Comparison of ENCODE assay signal across 10 mouse cellular contexts in the genomic region with DNA sequence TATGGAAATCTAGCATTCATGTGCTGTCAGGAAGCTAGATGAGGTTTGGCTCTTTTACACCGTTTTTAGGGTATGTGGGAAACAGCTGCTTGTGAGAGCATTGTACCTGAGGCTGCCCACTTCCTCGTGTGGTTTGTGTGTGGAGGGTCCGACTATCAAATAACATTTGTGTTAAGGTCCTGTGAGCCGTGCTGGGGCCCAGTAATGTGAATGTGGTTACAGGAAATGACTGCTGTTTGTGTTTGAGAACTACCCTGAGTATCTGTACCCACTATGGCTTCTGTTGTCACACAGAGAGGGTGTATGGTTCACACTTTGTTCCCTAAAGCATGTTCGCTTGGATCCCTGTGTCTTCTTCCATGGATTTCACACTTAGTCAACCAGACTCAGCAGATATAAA. TPM values are rescaled to one million over a fixed set of nuclear protein-coding genes. Genes with fewer than 3 reads are reported as not detected.
DNase-seq lines count a peak whose midpoint lies in the region; ATAC-seq and TF ChIP-seq lines count a peak whose summit lies in the region.
"Had no signal": no experiment of that assay in that cellular context is flagged by ENCODE, and none has a peak within 500 bp of the region (broad histone marks: within the 10 kb centered on the region; RNA-seq: fewer than 3 reads in every experiment).

No protein-coding gene starts in this region.

- peaks cover 3% of the 10 kb centered on the region; the same call in 1 of the 2 replicates for H3K36me3 ChIP-seq in heart, adult 2 months (ENCODE audit: control insufficient read depth, insufficient read depth, low read length)
- no peaks in the 10 kb centered on the region for H3K36me3 ChIP-seq in stomach, embryonic 16.5 days (ENCODE audit: control insufficient read depth, insufficient read depth, low read length)
- H3K36me3 ChIP-seq in stomach, postnatal 0 days (ENCODE audit: control insufficient read depth, insufficient read depth, low read length) = no peaks in the 10 kb centered on the region
- peaks cover 15% of the 10 kb centered on the region for H3K36me3 ChIP-seq in megakaryocyte, embryonic 14.5 days (replicated peaks; ENCODE audit: low read length)
- H3K36me3 ChIP-seq in intestine, embryonic 16.5 days (ENCODE audit: control insufficient read depth, insufficient read depth, low read length) = no peaks in the 10 kb centered on the region
- H3K36me3 ChIP-seq in midbrain, embryonic 15.5 days (replicated peaks) = no peaks in the 10 kb centered on the region

- DNase-seq in heart, adult 2 months = peak in 1 of 2 experiments; percentile 22
- DNase-seq in heart, adult 8-10 months (ENCODE audit: low spot score) = no peak
- no peak for DNase-seq in stomach, postnatal 0 days (ENCODE audit: low spot score)
- no peak for DNase-seq in embryo, embryonic 10 days (ENCODE audit: low spot score)
- DNase-seq: gastrocnemius, postnatal 36 days; right cerebral cortex, postnatal 14 days had no signal

- no peaks in the 10 kb centered on the region for H3K9me3 ChIP-seq in stomach, embryonic 16.5 days (replicated peaks; ENCODE audit: control insufficient read depth, low read length)
- no peaks in the 10 kb centered on the region for H3K9me3 ChIP-seq in stomach, postnatal 0 days (ENCODE audit: control insufficient read depth, low read length)
- 0 out of 2 replicates have a peak, but pooled peaks cover 7% of the 10 kb centered on the region for H3K9me3 ChIP-seq in megakaryocyte, embryonic 14.5 days
- H3K9me3 ChIP-seq in intestine, embryonic 16.5 days (ENCODE audit: control insufficient read depth, low read length) = no peaks in the 10 kb centered on the region
- H3K9me3 ChIP-seq in midbrain, embryonic 15.5 days = no peaks in the 10 kb centered on the region

- peaks cover 6% of the 10 kb centered on the region for H3K4me1 ChIP-seq in heart, adult 2 months (ENCODE audit: control insufficient read depth, insufficient read depth, low read length)
- H3K4me1 ChIP-seq in stomach, embryonic 16.5 days (ENCODE audit: control insufficient read depth, insufficient read depth, low read length) = peaks cover 7% of the 10 kb centered on the region; the same call in 1 of the 2 replicates
- H3K4me1 ChIP-seq in stomach, postnatal 0 days (replicated peaks; ENCODE audit: control insufficient read depth, insufficient read depth) = no peaks in the 10 kb centered on the region
- peaks cover 60% of the 10 kb centered on the region for H3K4me1 ChIP-seq in megakaryocyte, embryonic 14.5 days
- peaks cover 7% of the 10 kb centered on the region for H3K4me1 ChIP-seq in intestine, embryonic 16.5 days (ENCODE audit: control insufficient read depth, insufficient read depth, low read length)
- no peaks in the 10 kb centered on the region for H3K4me1 ChIP-seq in midbrain, embryonic 15.5 days

- peak overlapping the region; percentile 32 for H3K9ac ChIP-seq in heart, adult 2 months (ENCODE audit: low read depth, low read length)
- no peak overlapping the region for H3K9ac ChIP-seq in stomach, embryonic 16.5 days (ENCODE audit: low read length)
- H3K9ac ChIP-seq in stomach, postnatal 0 days (ENCODE audit: low read length) = no peak overlapping the region
- no peak overlapping the region for H3K9ac ChIP-seq in intestine, embryonic 16.5 days (ENCODE audit: low read depth, low read length)
- H3K9ac ChIP-seq in midbrain, embryonic 15.5 days = no peak overlapping the region

- H3K4me2 ChIP-seq in stomach, embryonic 16.5 days (ENCODE audit: low read depth, low read length) = peak overlapping the region; percentile 58
- H3K4me2 ChIP-seq in stomach, postnatal 0 days (replicated peaks; ENCODE audit: low read depth) = no peak overlapping the region
- no peak overlapping the region for H3K4me2 ChIP-seq in intestine, embryonic 16.5 days (ENCODE audit: low read depth, low read length)
- no peak overlapping the region for H3K4me2 ChIP-seq in midbrain, embryonic 15.5 days

- H3K79me2 ChIP-seq in heart, adult 2 months (replicated peaks; ENCODE audit: control insufficient read depth, insufficient read depth, low read length) = no peaks in the 10 kb centered on the region; the same call in 1 of the 2 replicates

- H3K27ac ChIP-seq in heart, adult 2 months = peak overlapping the region; percentile 92
- no peak overlapping the region for H3K27ac ChIP-seq in stomach, embryonic 16.5 days (ENCODE audit: low read length)
- H3K27ac ChIP-seq in stomach, postnatal 0 days (replicated peaks) = no peak overlapping the region
- H3K27ac ChIP-seq in intestine, embryonic 16.5 days (ENCODE audit: low read length) = no peak overlapping the region
- no peak overlapping the region for H3K27ac ChIP-seq in midbrain, embryonic 15.5 days

- no peak for TF ChIP-seq EP300 in heart, adult 2 months (IDR thresholded peaks at IDR 0.05; ENCODE audit: insufficient read depth, low read depth, low read length)
- TF ChIP-seq EP300 in stomach, postnatal 0 days (optimal IDR thresholded peaks at IDR 0.05) = no peak

- peak overlapping the region; percentile 50 for H3K4me3 ChIP-seq in heart, adult 2 months
- H3K4me3 ChIP-seq in stomach, embryonic 16.5 days (replicated peaks; ENCODE audit: low read length) = no peak overlapping the region
- H3K4me3 ChIP-seq in stomach, postnatal 0 days (ENCODE audit: low read depth, low read length) = no peak overlapping the region
- H3K4me3 ChIP-seq in megakaryocyte, embryonic 14.5 days (replicated peaks) = peak overlapping the region; percentile 91
- no peak overlapping the region for H3K4me3 ChIP-seq in intestine, embryonic 16.5 days (ENCODE audit: low read length)
- no peak overlapping the region for H3K4me3 ChIP-seq in midbrain, embryonic 15.5 days

- no peak for ATAC-seq in stomach, embryonic 16.5 days (ENCODE audit: insufficient read depth, low FRiP score)
- no peak for ATAC-seq in stomach, postnatal 0 days (ENCODE audit: low FRiP score, low TSS enrichment)
- no peak for ATAC-seq in intestine, embryonic 16.5 days
- ATAC-seq in midbrain, embryonic 15.5 days (replicated peaks) = no peak

- intact Hi-C loops in heart, adult 2 months (cut with DNase I) = no loop called here

- no peak for TF ChIP-seq CTCF in heart, adult 2 months (IDR thresholded peaks at IDR 0.05)
- TF ChIP-seq CTCF in stomach, postnatal 0 days (IDR thresholded peaks at IDR 0.05; ENCODE audit: low read depth) = no peak

- no peak for TF ChIP-seq POLR2A in heart, adult 2 months (IDR thresholded peaks at IDR 0.05; ENCODE audit: insufficient read depth, low read depth, low read length)

- H3K27me3 ChIP-seq in heart, adult 2 months (ENCODE audit: control insufficient read depth, insufficient read depth, low read length) = no peaks in the 10 kb centered on the region
- H3K27me3 ChIP-seq in stomach, embryonic 16.5 days (ENCODE audit: control insufficient read depth, insufficient read depth, low read length) = no peaks in the 10 kb centered on the region
- no peaks in the 10 kb centered on the region for H3K27me3 ChIP-seq in stomach, postnatal 0 days (ENCODE audit: control insufficient read depth, insufficient read depth, low read length)
- H3K27me3 ChIP-seq in megakaryocyte, embryonic 14.5 days (replicated peaks) = no peaks in the 10 kb centered on the region
- H3K27me3 ChIP-seq in intestine, embryonic 16.5 days (replicated peaks; ENCODE audit: control insufficient read depth, insufficient read depth, low read length) = no peaks in the 10 kb centered on the region
- no peaks in the 10 kb centered on the region for H3K27me3 ChIP-seq in midbrain, embryonic 15.5 days (replicated peaks)

- 45% methylated on average over 5 of the region's 5 CpGs for WGBS in heart, adult 2 months
- 62% methylated on average over 5 of the region's 5 CpGs for WGBS in stomach, embryonic 16.5 days
- WGBS in stomach, postnatal 0 days = 64% methylated on average over 5 of the region's 5 CpGs
- 65% methylated on average over 5 of the region's 5 CpGs for WGBS in intestine, embryonic 16.5 days
- WGBS in midbrain, embryonic 15.5 days = 86% methylated on average over 5 of the region's 5 CpGs

RNA-seq across cellular contexts. Expression of a gene that starts 1.1 kb away (rescaled TPM):
- 10 to 100 TPM; 26.3 to 33.1 TPM for total RNA-seq in heart, adult 2 months (2021)
- polyA plus RNA-seq in heart, adult 2 months (2012; rRNA removed) = 21.6 and 30.3 TPM in 2 replicates
- total RNA-seq in heart, adult 8-10 months (2022) = 10 to 100 TPM; 38.5 to 44.4 (median 41.6) TPM
- polyA plus RNA-seq in stomach, embryonic 16.5 days (2015; fragmentation: Nextera tagmentation; extraction: Ambion mirVana) = 4.5 and 4.8 TPM in 2 replicates
- polyA plus RNA-seq in stomach, postnatal 0 days (2015; fragmentation: Nextera tagmentation; extraction: Ambion mirVana) = 7.7 and 9.5 TPM in 2 replicates
- polyA plus RNA-seq in megakaryocyte, embryonic 14.5 days (2012; ENCODE audit: insufficient read depth, low replicate concordance) = 0.19 TPM in 1 of 2 replicates, not detected in the other
- polyA plus RNA-seq in intestine, embryonic 16.5 days (2015; fragmentation: Nextera tagmentation; extraction: Ambion mirVana) = 3.7 TPM in 2 replicates
- polyA plus RNA-seq in midbrain, embryonic 15.5 days (2015; fragmentation: Nextera tagmentation; extraction: Ambion mirVana) = 1.6 and 1.7 TPM in 2 replicates

RNA-seq across cellular contexts. Expression of a gene that starts 36.9 kb away (rescaled TPM):
- 1 to 10 TPM; 8.6 to 9.3 TPM for total RNA-seq in heart, adult 2 months (2021)
- 6.0 and 11.9 TPM in 2 replicates for polyA plus RNA-seq in heart, adult 2 months (2012; rRNA removed)
- 10 to 100 TPM in 1 of 4 experiments, 1 to 10 TPM in 3; 7.9 to 10.7 (median 9.6) TPM for total RNA-seq in heart, adult 8-10 months (2022)
- 9.3 and 10.3 TPM in 2 replicates for polyA plus RNA-seq in stomach, embryonic 16.5 days (2015; fragmentation: Nextera tagmentation; extraction: Ambion mirVana)
- 5.5 and 6.3 TPM in 2 replicates for polyA plus RNA-seq in stomach, postnatal 0 days (2015; fragmentation: Nextera tagmentation; extraction: Ambion mirVana)
- polyA plus RNA-seq in megakaryocyte, embryonic 14.5 days (2012; ENCODE audit: insufficient read depth, low replicate concordance) = 0.55 TPM in 1 of 2 replicates, not detected in the other
- 7.3 and 7.4 TPM in 2 replicates for polyA plus RNA-seq in intestine, embryonic 16.5 days (2015; fragmentation: Nextera tagmentation; extraction: Ambion mirVana)
- 1.6 and 2.1 TPM in 2 replicates for polyA plus RNA-seq in midbrain, embryonic 15.5 days (2015; fragmentation: Nextera tagmentation; extraction: Ambion mirVana)

Comparison
In these comparisons a context has a peak if more than half of its experiments do, and no peak if none do; other contexts are left out.
1. H3K4me3 ChIP-seq: peak in heart, adult 2 months (single experiment) and megakaryocyte, embryonic 14.5 days (single experiment); none in stomach, embryonic 16.5 days (single experiment), stomach, postnatal 0 days (single experiment), intestine, embryonic 16.5 days (single experiment) and midbrain, embryonic 15.5 days (single experiment).